Mouse (Mus musculus): ENCODE results near the gene Rara. TPM values are rescaled to one million over a fixed set of nuclear protein-coding genes. Genes with fewer than 3 reads are reported as not detected.

Gene Rara
- total RNA-seq, 4 experiments from 2014 or later, result 21.3 to 36.8 (median 30.8) TPM

- no peak for DNase-seq
Observed at GRCm38 (mm10) chr11:98938701-98939083, 11.1 kb downstream of the Rara start.

- peak; percentile 13 for DNase-seq
Observed at GRCm38 (mm10) chr11:98939084-98939952, 11.7 kb downstream of the Rara start.

- peak; percentile 28 for DNase-seq
Observed at GRCm38 (mm10) chr11:98939953-98940641, 12.5 kb downstream of the Rara start.

- DNase-seq, result peak; percentile 11
Observed at GRCm38 (mm10) chr11:98940776-98941175, 13.2 kb downstream of the Rara start.

GRCm38 (mm10) chr11:98941341-98941825 lies 13.8 kb downstream of the Rara start:
- peak; percentile 48 for DNase-seq

GRCm38 (mm10) chr11:98941826-98942550 lies 14.4 kb downstream of the Rara start:
- peak; percentile 82 for DNase-seq

- DNase-seq, result peak; percentile 27
Observed at GRCm38 (mm10) chr11:98942555-98942922, 14.9 kb downstream of the Rara start.

GRCm38 (mm10) chr11:98942923-98943641 lies 15.5 kb downstream of the Rara start:
- DNase-seq, result peak; percentile 67

- DNase-seq, result no peak
Observed at GRCm38 (mm10) chr11:98943741-98944461, 16.3 kb downstream of the Rara start.

- no peak for DNase-seq
Observed at GRCm38 (mm10) chr11:98944897-98945604, 17.4 kb downstream of the Rara start.

- DNase-seq, result peak; percentile 90
Observed at GRCm38 (mm10) chr11:98945605-98945977, 18.0 kb downstream of the Rara start.

- no peak for DNase-seq
Observed at GRCm38 (mm10) chr11:98947969-98948569, 20.5 kb downstream of the Rara start.

GRCm38 (mm10) chr11:98949242-98949957 lies 21.8 kb downstream of the Rara start:
- DNase-seq, result no peak

- no peak for DNase-seq
Observed at GRCm38 (mm10) chr11:98949958-98950460, 22.4 kb downstream of the Rara start.

- no peak for DNase-seq
Observed at GRCm38 (mm10) chr11:98950484-98950883, 22.9 kb downstream of the Rara start.

GRCm38 (mm10) chr11:98951026-98951906 lies 23.6 kb downstream of the Rara start:
- peak; percentile 78 for DNase-seq

GRCm38 (mm10) chr11:98952111-98952510 lies 24.5 kb downstream of the Rara start:
- no peak for DNase-seq

- no peak for DNase-seq
Observed at GRCm38 (mm10) chr11:98952736-98953135, 25.1 kb downstream of the Rara start.

Data from adrenal gland, adult 8-10 months (tissue).